Mouse (Mus musculus): ENCODE measurements around the gene Dnmt3b.
"Not testable (repeated sequence)": the region's sequence is repeated elsewhere in the genome, so short reads cannot be mapped to it uniquely, and the experiment has no call there.

Dnmt3b gene

DNA sequence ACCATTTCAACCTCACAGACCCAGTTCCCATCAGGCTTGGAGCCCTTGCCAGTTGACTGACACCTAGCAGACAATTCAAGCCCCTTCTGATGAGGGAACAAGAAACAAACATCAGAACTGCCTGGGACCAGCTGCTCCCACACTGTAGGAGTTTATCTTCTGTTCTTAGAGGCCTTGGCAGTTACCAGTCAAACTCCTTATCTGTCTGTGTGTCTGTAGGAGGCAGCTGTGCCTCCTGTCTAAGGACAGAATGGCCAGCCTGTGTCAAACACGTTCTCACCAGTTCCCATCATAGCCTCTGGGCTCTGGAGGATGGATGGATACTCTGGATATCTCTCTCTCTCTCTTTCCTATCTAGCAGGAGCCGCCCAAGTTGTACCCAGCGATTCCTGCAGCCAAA, 68.6 kb downstream of the Dnmt3b start:
- DNase-seq = not testable (repeated sequence)

DNA sequence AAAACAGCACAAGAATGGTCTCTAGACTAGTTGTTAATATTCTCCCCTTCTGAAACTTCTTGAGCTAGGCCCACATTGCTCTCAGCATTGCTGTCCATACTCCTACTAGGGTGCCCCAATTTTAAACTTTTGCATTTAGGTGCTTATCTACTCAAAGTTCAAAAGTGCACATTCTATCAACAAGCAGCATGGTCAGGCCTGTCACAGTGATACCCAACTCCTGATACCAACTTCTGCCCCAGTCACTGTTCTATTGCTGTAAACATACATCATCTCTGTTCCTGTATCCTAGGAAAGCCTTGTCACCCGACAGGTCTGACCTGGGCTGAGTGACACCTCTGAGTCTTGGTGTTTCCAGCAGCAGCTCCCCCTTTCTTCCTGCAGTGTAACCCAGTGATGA, 73.8 kb downstream of the Dnmt3b start:
- no peak for DNase-seq

DNA sequence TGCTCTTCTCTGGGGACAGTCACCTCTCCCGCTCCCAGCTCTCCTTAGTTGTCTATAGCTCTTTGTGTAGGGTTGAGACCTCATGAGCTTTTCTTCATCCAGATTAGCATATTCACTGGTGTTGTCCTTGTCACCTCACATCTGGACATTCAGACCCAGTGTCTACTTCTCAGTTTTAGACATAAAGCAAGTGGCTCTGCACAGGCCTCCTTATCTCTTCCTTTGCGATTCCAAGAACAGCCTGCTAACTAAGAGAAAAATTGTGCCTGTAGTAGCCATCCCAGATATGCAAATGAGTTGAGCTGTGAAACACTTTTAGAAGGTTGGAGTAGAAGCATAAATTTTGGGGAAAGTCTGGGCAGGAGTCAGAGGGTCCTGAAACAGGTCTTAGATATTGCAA, 75.2 kb downstream of the Dnmt3b start:
- DNase-seq = no peak

DNA sequence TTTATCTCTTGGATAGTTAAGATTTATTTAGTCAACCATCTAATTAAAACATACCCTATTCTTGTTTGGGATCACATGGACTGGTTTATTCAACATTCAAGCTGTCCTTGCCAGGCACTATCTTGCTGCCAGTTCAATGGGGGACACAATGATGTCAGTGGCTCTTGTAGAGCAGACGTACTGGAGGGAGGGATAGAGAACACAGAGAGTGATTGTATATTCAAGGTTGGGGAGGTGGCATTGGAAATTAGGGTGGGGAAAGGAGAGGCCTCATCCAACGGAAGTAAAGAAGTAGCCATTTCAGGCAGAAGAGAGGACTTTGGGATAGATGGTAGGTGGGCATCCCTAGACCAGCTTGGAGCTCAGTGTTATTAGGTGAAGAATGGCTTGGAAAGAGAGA, 75.6 kb downstream of the Dnmt3b start:
- no peak for DNase-seq

DNA sequence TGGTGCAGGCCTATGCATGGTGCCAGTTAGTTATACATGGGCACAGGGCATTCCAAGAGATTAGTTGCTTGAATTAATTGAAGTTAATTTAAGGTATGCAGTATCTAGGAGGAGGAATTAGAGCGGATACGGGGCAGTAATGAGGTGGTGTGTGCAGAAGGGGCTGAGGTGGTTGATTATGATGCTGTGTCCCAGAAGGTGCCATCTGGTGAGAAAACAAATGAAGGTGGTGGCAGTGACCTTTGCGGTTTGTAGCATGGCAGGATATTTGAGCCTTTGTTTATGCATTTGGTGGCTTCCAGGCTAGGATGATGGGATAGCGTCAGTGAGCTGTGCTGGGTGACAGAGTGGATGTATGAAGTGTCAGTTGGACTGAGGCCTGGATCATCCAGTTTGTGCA, 76.0 kb downstream of the Dnmt3b start:
- DNase-seq = no peak

GRCm38 (mm10) chr2:153734033-153734432, 84.8 kb downstream of the Dnmt3b start:
- no peak for DNase-seq

Measured in cerebellum, adult 9-10 months (tissue).